Mouse (Mus musculus) bone marrow macrophage, adult 2 months (primary cell): ENCODE measurements around the gene Tspan1. TPM values are rescaled to one million over a fixed set of nuclear protein-coding genes. Genes with fewer than 3 reads are reported as not detected.

Source experiments
- H3K27ac ChIP-seq: 2 replicates; pipeline ENCODE4 v1.5.1; 2012; ENCODE audit warnings: low read depth, low read length; ENCODE audit not compliant: insufficient read depth
- H3K4me1 ChIP-seq: 2 replicates; pipeline ENCODE4 v1.6.1; 2012; ENCODE audit warnings: low read length; ENCODE audit not compliant: control insufficient read depth, insufficient read depth
- H3K4me3 ChIP-seq: 2 replicates; pipeline ENCODE4 v1.5.1; 2012; ENCODE audit warnings: mild to moderate bottlenecking, low read length, moderate library complexity; ENCODE audit not compliant: insufficient read depth
- CTCF ChIP-seq: IDR thresholded peaks from 2 replicates; pipeline ENCODE4 v1.5.1; 2012; ENCODE audit warnings: low read depth, mild to moderate bottlenecking, low read length, moderate library complexity
- POLR2A ChIP-seq: IDR thresholded peaks from 2 replicates; pipeline ENCODE4 v1.6.1; 2012; ENCODE audit warnings: mild to moderate bottlenecking, low read depth, low read length, borderline replicate concordance
- polyA plus RNA-seq: library from polyadenylated mRNA; stranded (reverse); fragments of >200 nt; gene quantifications from 2 replicates; pipeline ENCODE4 v1.2.4, GENCODE M21; 2012; ENCODE audit not compliant: missing spikeins, insufficient read depth, insufficient read length

Gene Tspan1
- polyA plus RNA-seq, 1 experiment: not detected

GRCm38 (mm10) chr4:116165708-116166407 lies 1.5 kb downstream of the Tspan1 start:
- Histone ChIP-seq H3K27ac (no peak overlapping the region), H3K4me3 (no peak overlapping the region), H3K4me1 (peaks cover 10% of the 10 kb centered on the region)
- TF ChIP-seq CTCF: no peak
- no peak for TF ChIP-seq POLR2A

GRCm38 (mm10) chr4:116164759-116165554 lies 2.4 kb downstream of the Tspan1 start:
- TF ChIP-seq CTCF: no peak
- no peak for TF ChIP-seq POLR2A
- Histone ChIP-seq H3K4me3 (no peak overlapping the region), H3K27ac (no peak overlapping the region)

GRCm38 (mm10) chr4:116162142-116162541 lies 5.3 kb downstream of the Tspan1 start:
- H3K4me1 ChIP-seq: peaks cover 7% of the 10 kb centered on the region
- no peak overlapping the region for H3K27ac ChIP-seq
- no peak for TF ChIP-seq CTCF
- TF ChIP-seq POLR2A: no peak
- no peak overlapping the region for H3K4me3 ChIP-seq

More at GRCm38 (mm10) chr4:116164759-116165554, 2.4 kb downstream of the Tspan1 start:
- peaks cover 10% of the 10 kb centered on the region for H3K4me1 ChIP-seq

GRCm38 (mm10) chr4:116160769-116161168 lies 6.6 kb downstream of the Tspan1 start:
- Histone ChIP-seq H3K4me3 (no peak overlapping the region), H3K27ac (no peak overlapping the region), H3K4me1 (peaks cover 7% of the 10 kb centered on the region)
- TF ChIP-seq POLR2A (no peak), CTCF (no peak)

GRCm38 (mm10) chr4:116159912-116160311 lies 7.5 kb downstream of the Tspan1 start:
- TF ChIP-seq CTCF: no peak
- TF ChIP-seq POLR2A: no peak
- H3K4me1 ChIP-seq: peaks cover 7% of the 10 kb centered on the region
- H3K4me3 ChIP-seq: no peak overlapping the region
- no peak overlapping the region for H3K27ac ChIP-seq

- no peak overlapping the region for H3K4me3 ChIP-seq
- no peak overlapping the region for H3K27ac ChIP-seq
- TF ChIP-seq CTCF: no peak
- no peak for TF ChIP-seq POLR2A
- H3K4me1 ChIP-seq: peaks cover 5% of the 10 kb centered on the region
Measured at GRCm38 (mm10) chr4:116157882-116158281, 9.5 kb downstream of the Tspan1 start.

- Histone ChIP-seq H3K4me1 (peaks cover 6% of the 10 kb centered on the region), H3K4me3 (no peak overlapping the region), H3K27ac (no peak overlapping the region)
- TF ChIP-seq CTCF (no peak), POLR2A (no peak)
Measured at GRCm38 (mm10) chr4:116152702-116153101, 14.7 kb downstream of the Tspan1 start.

- peak within 1 kb of the TSS; percentile 99 for H3K4me3 ChIP-seq
Measured at GRCm38 (mm10) chr4:116151238-116151637, 16.2 kb downstream of the Tspan1 start, which contains the start of gene Lurap1. TSS of gene Lurap1 (minus strand) at chr4:116151338.

GRCm38 (mm10) chr4:116150862-116151221 lies 16.6 kb downstream of the Tspan1 start:
- peaks cover 7% of the 10 kb centered on the region for H3K4me1 ChIP-seq
- H3K27ac ChIP-seq: peak overlapping the region; percentile 47
- peak overlapping the region; percentile 71 for H3K4me3 ChIP-seq
- TF ChIP-seq POLR2A (no peak), CTCF (no peak)

More at GRCm38 (mm10) chr4:116151238-116151637, 16.2 kb downstream of the Tspan1 start, which contains the start of gene Lurap1:
- peak within 1 kb of the TSS; percentile 78 for H3K27ac ChIP-seq
- H3K4me1 ChIP-seq: peaks cover 6% of the 10 kb centered on the region
- no peak for TF ChIP-seq CTCF
- TF ChIP-seq POLR2A: no peak

- Histone ChIP-seq H3K27ac (peak overlapping the region; percentile 78), H3K4me1 (peaks cover 8% of the 10 kb centered on the region), H3K4me3 (peak overlapping the region; percentile 99)
- TF ChIP-seq CTCF: no peak
- TF ChIP-seq POLR2A: peak; percentile 93
Measured at GRCm38 (mm10) chr4:116150156-116150861, 17.1 kb downstream of the Tspan1 start.
